Mouse (Mus musculus) G1E (cell line): Measurements from ENCODE around the gene Crygs.

ENCODE experiments used
- CTCF ChIP-seq: IDR thresholded peaks from 2 replicates; pipeline ENCODE4 v1.5.1; 2012; ENCODE audit warnings: low read depth, low read length, inconsistent platforms, mixed read lengths
- TAL1 ChIP-seq: conservative IDR thresholded peaks from 2 replicates; pipeline ENCODE4 v1.6.1; 2012; ENCODE audit warnings: low read depth, low read length, inconsistent platforms, mixed read lengths

DNA sequence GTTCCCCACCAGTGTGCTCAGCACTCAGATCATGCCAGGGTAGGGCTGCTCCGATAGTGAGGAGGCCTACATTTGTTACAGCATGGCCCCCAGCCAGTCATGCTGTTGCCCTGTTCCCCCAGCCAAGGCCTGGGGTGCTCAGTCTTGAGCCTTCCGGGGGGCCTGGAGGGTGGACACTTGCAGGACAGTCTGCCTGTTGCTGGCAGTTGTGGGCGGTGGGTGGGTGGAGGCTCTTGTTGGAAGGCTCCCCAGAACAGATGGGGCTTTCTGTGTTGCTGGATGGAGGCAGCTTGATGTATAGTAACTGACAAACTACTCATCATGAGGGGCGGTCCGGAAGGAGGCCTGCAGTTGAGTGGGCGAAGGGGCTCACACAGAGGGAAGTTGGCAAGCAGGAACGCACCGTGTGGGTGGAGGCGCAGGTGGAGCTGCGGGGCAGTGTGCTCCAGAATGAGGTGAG is 21.4 kb downstream of the Crygs start:
- TF ChIP-seq CTCF: no peak
- no peak for TF ChIP-seq TAL1
